Mouse (Mus musculus) retina, postnatal 1 day (tissue): ENCODE results near the gene Nrxn2.

Experiments used
- DNase-seq: peaks from one replicate; pipeline ENCODE4 v3.0.0-alpha.2; 2012

Nrxn2 gene

GRCm38 (mm10) chr19:6416894-6417761 lies 1.4 kb upstream of the Nrxn2 start:
- peak; percentile 11 for DNase-seq

DNA sequence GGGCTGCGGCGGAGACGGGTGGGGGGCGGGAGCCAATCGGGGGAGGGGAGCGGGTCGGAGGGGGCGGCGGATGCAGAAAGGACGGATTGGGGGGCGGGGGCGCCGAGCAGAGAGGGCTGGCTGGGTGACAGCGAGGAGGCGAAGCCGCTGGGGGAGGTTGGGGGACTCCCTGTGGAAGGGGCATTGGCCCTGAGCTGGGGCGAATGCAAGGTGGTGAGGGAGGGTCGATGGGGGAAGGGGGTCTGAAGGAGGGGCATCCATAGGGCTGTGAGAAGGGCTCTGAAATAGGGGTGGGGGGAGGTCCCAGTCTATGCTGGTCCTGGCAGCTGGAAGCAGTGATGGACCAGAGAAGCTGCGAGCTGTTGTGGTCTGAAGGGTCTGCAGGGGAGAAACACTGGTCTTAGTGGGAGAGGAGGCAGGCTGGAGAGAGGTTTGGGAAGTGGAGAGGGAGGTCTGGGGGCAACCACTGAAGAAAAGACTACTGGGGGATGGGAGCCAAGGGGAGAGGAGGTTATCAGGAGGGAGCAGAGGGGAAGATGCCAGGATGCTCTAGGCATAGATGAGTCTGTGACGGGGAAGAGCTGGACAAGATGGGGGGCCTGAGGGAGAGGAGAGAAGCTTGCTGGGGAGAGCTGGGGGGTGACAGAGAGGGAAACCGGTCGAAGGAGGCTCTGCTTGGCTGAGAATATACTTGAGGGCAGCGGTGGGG lies 607 bp downstream of the Nrxn2 start:
- peak; percentile 41 for DNase-seq

DNA sequence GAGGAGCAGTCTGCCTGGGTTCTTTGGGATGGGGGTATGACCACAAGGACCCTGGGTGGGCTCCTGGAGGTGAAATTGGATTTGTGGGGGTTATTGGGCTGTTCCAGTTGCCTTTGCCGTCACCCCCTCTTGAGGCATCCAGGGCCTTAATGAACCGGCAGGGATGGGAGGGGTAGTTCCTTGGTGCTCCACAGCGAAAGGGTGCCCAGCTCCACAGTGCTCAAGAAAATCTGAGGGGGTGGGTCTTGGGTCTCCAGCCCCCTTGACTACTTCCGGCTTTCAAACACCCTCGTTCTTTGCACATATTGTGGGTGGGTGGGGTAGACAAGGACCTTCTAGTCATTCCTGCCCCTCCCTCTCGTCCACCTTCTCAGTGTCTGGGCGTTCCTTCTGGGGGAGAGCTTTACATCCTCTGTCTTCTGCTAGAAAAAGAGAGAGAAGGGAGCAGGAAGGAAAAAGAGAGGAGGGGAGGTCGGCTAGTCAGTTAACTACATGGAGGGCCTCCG lies 1.3 kb downstream of the Nrxn2 start:
- peak; percentile 9 for DNase-seq

DNA sequence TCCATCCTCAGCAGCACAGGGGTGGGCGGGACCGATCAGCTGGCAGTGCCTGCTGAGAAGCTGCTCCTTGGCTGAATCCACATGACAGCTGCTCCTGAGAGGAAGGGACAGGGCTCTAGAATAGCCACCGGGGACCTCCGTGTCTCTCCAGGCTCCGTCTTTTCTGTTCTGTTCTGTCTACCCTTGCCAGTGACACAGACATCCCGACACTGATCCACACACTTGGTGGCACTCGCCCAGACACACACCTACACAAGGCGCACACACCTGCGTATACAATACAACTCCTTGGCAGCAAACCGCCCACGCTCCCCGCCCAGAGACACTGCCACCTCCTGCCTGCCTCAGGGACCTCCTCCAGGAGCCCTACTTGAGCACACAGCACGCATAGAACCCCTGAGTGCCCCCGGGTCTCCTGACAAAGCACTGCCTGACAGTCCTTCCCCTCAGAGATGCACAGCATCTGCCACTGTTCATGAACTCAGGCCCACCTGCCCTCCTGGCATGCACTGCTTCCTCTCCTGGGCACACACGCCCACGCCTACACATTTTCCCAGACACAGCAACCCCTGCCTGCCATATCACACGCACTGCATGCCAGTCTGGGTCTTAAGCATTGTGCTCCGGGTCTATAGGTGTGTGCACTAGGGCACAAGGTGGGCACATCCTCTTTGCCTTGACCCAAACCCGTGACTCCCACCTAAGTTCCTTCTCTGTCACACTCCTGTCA lies 2.1 kb downstream of the Nrxn2 start:
- DNase-seq = peak; percentile 22

GRCm38 (mm10) chr19:6421211-6421590 lies 2.7 kb downstream of the Nrxn2 start:
- DNase-seq = no peak

DNA sequence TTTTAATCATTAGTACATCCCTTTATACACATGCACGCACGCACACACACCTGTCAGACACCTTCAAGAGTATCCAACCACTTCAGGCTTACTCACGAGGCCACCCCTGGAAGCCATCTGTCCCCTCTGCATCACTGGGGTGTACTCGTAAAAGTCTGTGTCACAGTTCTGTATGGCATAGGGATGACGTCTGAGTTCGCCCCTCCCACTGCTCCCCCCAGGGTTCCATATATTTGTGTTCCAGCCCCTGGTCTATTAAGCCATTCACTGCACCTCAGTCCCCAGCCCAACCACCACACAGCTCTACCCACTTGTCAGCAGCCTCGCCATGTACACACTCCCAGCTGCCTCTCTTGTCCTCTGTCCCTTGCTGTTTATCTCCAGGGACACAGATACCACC lies 3.5 kb downstream of the Nrxn2 start:
- DNase-seq = no peak

GRCm38 (mm10) chr19:6423241-6423640 lies 4.7 kb downstream of the Nrxn2 start:
- no peak for DNase-seq

DNA sequence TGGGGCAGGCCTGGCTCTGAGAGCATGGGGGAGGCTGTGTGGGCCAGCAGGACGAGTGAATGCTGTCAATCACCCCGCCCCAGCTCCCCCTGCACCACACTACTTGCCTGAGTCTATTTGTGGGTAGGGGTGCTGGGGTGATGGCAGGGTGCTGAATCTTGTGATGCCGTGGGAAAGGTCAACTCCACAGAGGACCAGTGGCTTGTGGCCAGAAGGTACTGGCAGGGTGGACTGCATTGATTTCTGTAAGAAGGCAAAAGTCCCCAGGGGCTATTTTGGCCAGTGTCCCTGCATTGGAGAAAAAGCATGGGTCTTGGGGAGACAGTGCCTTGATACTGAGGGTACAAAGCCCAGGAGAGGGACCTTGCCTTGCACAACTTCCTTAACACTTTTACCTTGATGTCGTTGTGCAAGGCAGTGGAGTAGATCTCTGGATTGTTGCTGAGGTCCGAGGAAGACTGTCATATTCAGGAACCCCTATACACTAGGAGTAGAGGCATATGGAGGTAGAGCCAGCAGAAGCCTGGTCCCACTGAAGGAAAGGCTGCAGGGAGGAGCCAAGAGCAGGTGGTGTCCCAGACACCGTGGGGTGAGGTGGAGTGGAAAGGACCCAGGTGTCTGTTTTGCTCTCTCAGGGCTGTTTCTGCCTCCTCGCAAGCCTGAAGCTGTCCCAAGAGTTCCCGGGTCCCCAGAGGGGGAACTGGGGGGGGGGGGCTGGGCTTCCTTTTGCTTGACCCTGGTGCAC lies 5.8 kb downstream of the Nrxn2 start:
- DNase-seq = no peak

GRCm38 (mm10) chr19:6425595-6425994 lies 7.1 kb downstream of the Nrxn2 start:
- no peak for DNase-seq

- DNase-seq = peak; percentile 62
These were observed 8.4 kb downstream of the Nrxn2 start for GRCm38 (mm10) chr19:6426703-6427500.

DNA sequence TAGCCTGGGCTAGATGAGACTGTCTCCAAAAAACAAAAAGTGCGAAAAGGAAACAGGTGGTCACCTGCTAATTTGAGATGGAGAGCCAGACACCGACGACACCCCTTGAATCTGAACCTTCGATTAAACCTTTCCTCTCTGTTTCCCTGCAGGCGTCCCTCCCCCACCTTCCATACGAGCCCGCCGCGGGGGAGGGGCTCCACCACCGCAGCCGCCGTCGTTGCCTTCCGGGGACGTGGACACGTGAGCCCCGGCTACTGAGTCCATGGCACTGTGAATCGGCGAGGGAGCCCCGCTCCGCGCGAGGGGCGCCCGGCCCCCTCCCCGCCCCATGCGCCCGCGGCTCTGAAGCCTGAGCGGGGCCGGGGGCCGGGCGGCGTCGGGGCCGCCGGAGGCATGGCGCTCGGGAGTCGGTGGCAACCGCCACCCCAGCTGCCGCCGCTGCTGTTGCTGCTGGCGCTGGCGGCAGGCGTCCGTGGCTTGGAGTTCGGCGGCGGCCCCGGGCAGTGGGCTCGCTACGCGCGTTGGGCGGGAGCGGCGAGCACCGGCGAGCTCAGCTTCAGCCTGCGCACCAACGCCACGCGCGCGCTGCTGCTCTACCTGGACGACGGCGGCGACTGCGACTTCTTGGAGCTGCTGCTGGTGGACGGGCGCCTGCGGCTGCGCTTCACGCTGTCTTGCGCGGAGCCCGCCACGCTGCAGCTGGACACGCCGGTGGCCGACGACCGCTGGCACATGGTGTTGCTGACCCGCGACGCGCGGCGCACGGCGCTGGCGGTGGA lies 9.3 kb downstream of the Nrxn2 start:
- peak; percentile 65 for DNase-seq

- peak; percentile 64 for DNase-seq
These were observed 10.1 kb downstream of the Nrxn2 start for GRCm38 (mm10) chr19:6428501-6429200.

DNA sequence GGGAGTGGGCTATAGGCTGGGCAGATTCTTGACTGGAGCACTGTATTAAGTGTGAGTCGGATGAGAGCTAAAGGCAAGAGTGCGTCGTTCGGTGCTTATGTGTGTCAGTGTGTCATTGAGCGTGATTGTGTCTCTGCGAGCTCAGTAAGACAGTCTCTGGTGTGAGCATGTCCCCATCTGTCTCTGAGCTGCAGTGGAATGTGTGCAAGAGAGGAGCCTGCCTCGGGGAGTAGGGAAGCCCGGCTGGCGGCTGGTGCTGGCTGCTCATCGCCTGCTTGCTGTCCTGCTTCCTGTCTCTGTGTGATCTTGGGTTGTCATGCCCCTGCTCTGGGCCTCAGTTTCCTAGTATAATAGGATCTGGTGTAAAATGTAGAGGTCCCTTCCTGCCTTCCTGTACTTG lies 24.5 kb downstream of the Nrxn2 start:
- DNase-seq = no peak

- peak; percentile 93 for DNase-seq
These were observed 27.4 kb downstream of the Nrxn2 start for GRCm38 (mm10) chr19:6445761-6446423.

DNA sequence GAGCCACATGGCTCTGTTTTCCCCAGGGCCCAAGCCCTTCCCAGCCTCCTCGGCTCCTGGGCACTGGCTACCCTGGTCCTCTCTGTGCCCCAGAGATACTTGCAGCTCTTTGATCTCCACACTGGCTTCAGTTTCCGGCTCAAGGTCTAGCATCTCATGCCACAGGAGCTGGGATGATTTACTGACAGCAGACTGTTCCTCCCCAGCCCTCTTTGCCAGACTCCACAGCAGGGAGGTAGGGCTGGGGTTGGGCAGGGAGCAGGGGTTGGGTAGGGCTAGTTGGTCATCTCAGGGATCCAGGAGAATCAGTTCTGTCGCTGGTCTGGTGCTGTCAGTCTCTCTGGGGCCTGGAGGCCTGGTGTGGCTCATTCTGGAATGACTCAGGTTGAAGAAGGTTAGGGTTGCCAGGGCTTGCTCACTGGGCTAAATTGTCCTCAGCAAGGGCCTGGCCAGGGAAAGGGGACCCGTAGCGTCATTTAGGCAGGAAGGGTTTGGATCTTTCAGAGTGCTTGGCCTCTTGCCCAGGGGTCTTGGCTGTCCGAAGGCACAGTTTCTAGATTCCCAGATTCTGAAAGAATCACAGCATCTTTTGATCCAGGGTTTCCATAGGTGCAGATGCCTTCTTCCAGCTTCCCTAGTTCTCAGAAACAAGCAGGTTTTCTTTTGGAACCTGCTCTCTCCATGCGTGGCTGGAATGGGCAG lies 28.4 kb downstream of the Nrxn2 start:
- DNase-seq = no peak

DNA sequence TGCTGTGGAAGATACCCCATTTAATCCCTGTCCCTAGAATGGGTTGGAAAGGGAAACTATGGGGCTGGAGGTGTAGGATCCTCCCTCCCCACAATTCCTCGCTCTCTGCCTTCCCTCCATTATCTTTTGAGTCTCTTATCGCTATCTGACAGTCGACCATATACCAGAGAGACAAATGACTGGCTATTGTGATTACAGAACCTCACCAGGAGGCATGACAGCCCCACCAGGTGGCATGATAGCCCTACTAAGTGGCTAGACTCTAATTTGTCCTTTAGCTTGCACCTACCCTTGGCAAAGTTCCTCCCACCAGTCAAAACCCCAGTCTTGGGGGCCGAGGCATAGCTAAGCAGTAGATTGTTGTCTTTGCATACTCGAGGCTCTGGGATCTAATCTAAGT lies 30.2 kb downstream of the Nrxn2 start:
- no peak for DNase-seq

DNA sequence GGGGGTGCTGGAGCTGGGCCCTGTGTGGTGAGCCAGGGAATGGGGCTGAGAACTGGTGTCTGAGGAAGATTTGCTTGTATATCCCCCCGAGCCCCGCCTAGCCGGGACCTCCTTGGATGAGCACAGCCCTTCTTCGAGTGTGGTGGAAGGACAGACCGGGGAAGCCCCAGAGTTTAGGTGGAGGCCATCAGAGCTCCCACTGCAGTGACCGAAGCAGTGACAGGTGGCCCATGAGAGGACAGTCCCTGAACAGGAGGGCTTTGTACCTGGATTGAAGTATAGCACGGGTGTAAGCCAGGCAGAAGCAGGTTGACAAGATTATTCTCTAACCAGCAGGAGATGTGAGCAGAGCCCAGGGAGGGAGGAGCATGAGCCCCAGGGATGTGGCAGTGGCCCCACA lies 31.3 kb downstream of the Nrxn2 start:
- no peak for DNase-seq

DNA sequence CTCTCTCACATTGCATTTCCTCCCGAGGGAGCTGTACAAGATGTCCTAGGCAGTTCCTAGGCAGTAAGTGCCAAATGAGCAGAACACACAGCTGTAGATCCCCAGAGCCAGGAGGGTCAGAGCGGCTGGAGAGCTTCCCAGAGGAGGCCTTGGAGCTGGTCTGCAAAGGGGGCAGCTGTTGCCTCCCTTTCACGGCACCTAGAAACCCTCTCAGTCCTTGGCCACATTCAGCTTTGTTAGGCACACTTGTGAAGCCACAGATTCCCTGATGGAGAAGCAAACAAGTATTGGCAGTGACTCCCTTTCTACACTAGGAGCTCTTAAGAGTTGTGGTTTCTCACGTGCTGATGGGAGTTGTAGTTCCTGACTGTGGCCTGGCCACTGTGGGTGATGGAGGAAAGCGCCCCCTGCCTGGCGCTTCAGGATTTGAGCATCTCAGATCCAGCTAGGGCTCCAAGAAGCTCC lies 33.5 kb downstream of the Nrxn2 start:
- peak; percentile 91 for DNase-seq
